Mouse (Mus musculus) induced T-regulatory cell, adult 2 months (primary cell): ENCODE data around the gene Snx29.
"Not testable (repeated sequence)": the region's sequence is repeated elsewhere in the genome, so short reads cannot be mapped to it uniquely, and the experiment has no call there.

Experiments
- DNase-seq: peaks from one replicate; pipeline ENCODE4 v3.0.0-alpha.2; 2012; ENCODE audit warnings: low read depth

Snx29 gene

DNA sequence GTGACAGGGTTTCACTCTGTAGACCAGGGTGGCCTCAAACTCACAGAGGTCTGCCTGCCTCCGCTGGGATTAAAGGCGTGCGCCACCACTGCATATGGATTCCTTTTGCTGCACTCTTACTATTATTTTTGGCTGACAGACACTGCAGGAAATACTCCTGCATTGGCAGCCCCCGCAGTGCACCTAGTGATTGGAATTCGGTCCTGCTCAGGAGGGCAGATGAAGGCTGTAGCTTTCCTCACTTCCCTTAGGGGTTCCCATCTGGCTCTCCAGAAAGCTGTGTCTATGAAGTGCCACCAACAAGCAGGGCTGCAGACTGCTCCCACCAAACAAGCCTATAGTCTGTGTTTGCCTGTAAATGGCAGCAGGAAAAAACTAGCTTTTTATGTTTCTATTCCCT, 215.0 kb downstream of the Snx29 start:
- no peak for DNase-seq

GRCm38 (mm10) chr16:11538191-11538590, 215.5 kb downstream of the Snx29 start:
- DNase-seq: no peak

- no peak for DNase-seq
These were observed 218.3 kb downstream of the Snx29 start for GRCm38 (mm10) chr16:11540961-11541360.

DNA sequence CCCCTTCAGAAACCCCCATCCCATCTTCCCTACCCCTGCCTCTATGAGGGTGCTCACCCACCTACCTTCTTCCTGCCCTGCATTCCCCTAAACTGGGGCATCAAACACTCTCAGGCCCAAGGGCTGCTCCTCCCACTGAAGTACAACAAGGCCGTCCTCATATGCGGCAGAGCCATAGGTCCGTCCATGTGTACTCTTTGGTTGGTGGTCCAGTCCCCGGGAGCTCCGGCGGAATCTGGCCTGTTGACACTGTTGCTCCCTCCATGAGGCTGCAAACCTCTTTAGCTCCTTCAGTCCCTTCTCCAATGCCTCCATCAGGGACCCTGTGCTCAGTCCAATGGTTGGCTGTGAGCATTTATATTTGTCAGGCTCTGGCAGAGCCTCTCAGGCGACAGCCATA, 219.1 kb downstream of the Snx29 start:
- DNase-seq: no peak

DNA sequence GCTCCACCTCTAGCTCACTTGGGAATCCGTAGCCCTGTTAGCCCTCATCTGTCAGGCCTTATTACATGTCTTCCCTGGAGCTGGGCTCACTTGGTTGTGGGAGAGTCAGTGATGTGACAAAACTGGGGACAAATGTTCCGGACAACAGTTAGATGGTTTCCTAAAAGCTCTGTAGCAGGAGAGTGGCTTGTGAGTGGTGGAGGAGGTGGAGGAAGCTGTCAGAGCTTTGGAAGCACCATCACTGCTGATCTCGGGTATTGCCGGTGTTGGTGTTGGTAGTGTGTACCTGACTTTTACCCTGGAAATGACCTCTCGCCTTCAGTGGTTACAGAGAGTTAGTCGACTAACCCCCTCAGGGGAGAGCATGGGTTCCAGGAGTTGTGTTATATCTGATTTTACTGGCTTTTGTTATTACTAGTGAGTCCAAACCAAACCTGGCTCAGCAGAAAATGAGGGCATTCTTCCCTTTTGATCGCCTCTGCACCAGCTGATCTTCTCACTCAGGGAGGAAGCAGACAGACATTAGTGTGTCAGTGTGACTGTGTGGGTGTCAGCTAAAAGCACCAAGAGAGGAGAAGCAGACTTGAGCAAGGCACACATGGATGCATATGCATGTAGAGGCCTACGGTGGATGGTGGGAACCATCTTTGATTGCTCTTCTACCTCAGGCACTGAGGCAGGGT, 227.5 kb downstream of the Snx29 start:
- DNase-seq: no peak

GRCm38 (mm10) chr16:11561714-11562113, 239.0 kb downstream of the Snx29 start:
- DNase-seq: no peak

GRCm38 (mm10) chr16:11563846-11564245, 241.1 kb downstream of the Snx29 start:
- DNase-seq: no peak

DNA sequence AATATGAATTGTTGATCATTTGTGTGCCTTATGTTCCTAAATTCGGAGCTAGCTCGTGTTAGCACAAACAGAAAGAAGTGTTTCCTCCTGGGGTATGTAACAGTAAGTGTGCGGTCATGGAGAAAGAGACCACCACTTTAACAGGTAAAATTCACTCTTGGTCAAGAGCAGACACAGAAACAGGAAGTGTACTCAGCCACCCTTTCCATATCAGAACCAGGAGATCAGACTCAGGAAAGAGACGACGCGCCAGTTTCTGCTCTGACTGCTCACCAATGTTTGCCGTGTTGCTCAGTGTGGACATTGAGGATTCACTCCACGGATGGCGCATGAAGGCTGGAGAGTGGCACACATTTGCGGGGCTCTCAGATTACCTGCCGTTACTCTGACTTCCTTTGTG, 242.4 kb downstream of the Snx29 start:
- DNase-seq: peak; percentile 13

DNA sequence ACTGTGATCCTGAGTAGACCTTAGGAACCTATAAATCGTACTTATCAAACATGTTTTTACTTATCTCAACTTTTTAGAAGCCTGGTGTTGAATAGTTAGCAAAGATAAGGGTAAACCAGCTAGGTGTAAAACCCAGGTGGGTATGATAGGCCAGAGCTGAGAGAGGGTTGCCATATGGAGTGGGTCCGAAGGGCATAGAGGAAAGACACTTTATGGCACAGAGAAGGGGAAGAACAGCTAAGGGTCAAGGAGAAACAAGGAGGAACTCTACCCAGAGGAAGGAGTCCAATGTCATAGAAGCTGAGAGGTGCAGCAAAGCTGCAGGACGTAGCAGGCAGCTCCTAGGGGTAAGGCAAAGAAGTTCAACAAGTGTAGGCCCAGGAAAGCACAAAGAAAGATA, 244.9 kb downstream of the Snx29 start:
- no peak for DNase-seq

DNA sequence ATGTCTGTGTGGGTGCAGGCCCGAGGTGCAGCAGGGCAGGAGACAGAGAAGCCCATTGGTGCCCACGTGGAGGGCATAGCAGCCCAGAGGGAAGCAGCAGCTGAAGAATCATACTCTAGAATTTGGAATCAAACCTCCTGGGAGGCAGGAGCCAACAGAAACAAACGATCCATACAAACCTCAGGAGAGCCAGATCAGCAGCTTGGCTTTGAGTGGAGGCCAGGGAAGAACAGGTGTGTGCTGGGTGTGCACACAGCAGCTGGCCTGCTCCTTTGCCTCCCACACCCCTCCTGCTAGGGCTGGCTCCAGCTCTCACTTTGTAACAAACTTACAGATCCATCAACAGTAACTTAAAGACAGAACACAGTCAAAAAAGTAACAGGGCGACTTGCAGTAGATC, 245.4 kb downstream of the Snx29 start:
- no peak for DNase-seq

GRCm38 (mm10) chr16:11568601-11569000, 245.9 kb downstream of the Snx29 start:
- DNase-seq: no peak

GRCm38 (mm10) chr16:11569127-11569526, 246.4 kb downstream of the Snx29 start:
- no peak for DNase-seq

- DNase-seq: no peak
These were observed 247.4 kb downstream of the Snx29 start for GRCm38 (mm10) chr16:11570072-11570471.

DNA sequence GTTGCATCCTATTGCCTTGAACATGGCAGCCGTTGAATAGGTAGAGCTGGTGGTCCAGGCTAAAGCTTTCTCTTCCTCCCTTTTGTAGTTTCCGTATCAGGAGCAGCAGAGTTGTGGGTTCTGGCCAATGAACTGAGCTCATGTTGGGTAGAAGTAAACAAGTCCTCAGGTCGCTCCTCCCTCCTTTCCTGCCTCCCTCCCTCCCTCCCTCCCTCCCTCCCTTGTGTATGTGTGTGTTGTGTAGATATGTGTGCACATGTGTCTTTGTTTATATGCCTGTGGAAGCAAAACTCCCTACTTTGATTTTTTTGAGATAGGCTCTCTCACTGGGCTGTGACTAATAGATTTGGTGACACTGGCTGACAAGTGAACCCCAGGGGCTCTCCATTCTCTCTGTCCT, 251.8 kb downstream of the Snx29 start:
- no peak for DNase-seq

GRCm38 (mm10) chr16:11575733-11576132, 253.0 kb downstream of the Snx29 start:
- DNase-seq: not testable (repeated sequence)

DNA sequence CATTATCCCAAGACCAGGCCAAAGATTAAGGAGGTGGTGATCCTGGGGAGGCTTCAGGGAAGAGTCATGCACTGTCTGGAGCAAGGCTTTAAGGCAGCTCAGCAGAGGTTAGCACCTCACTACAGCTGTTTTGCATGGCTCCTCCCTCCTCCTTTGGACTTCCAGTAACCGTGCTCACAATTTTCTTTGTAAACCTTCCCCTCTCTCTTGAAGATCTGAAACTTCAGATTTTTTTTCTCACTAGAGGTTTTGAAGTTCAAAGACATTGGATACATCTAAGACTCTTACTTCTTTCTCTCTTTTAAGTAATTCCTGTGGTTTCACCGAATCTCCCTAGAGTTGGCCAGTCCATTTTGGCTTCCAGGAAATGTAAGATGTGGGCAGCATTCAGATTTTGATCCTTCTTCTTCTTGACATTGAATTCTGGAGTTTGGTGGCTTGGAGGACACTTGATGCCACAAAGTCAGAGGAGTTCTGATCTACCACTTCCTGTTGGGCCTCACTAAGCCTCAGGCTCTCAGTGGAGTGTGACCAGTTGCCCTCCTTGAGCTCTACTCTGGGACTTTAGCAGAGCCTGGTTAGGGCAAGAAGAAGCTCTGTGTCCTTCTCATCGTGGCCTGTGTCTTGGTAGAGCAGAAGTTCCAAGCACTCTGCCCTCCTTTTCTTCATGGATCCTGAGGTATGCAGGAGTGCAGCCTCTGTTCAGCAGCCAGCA, 255.0 kb downstream of the Snx29 start:
- DNase-seq: peak; percentile 18

- DNase-seq: peak; percentile 36
These were observed 257.0 kb downstream of the Snx29 start for GRCm38 (mm10) chr16:11579676-11580098.

GRCm38 (mm10) chr16:11583941-11584639, 261.4 kb downstream of the Snx29 start:
- DNase-seq: no peak

- no peak for DNase-seq
These were observed 266.0 kb downstream of the Snx29 start for GRCm38 (mm10) chr16:11588689-11589088.

DNA sequence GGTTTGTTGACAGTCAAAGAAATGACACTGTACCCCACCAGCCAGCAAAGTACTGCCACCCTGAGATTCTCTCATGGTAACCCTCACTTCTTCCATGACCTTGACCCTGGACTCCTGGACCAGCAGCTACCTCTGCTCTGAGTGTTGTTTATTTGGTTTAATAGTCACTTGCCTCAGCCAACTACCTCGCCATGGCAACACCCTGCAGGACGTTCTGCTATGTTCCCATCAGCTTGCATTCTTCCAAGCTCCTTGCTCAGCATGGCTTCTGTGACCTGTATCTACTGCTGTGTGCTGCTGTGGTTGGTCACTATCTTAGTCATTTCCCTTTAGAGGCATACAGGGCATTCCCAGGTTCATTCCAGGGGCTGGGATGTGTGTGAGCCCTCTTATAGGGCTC, 266.6 kb downstream of the Snx29 start:
- no peak for DNase-seq

GRCm38 (mm10) chr16:11589782-11590695, 267.3 kb downstream of the Snx29 start:
- no peak for DNase-seq

- DNase-seq: no peak
These were observed 273.9 kb downstream of the Snx29 start for GRCm38 (mm10) chr16:11596599-11596998.
